Mouse (Mus musculus): ENCODE results near the gene Flvcr2.

GRCm38 (mm10) chr12:85710695-85711094, 35.6 kb upstream of the Flvcr2 start:
- TF ChIP-seq CTCF (conservative IDR thresholded peaks at IDR 0.05; ENCODE audit: low read length) (no peak), POU5F1 (IDR thresholded peaks at IDR 0.05; ENCODE audit: borderline replicate concordance, low read length) (no peak), NANOG (IDR thresholded peaks at IDR 0.05; ENCODE audit: borderline replicate concordance, low read length) (no peak)
